Mouse (Mus musculus) cerebellum, adult 2 months (tissue): ENCODE data around the gene Rhbdf2.

Experiments used
- CTCF ChIP-seq: fragments of 200-500 bp; IDR thresholded peaks from 2 replicates; pipeline ENCODE4 v1.5.1; 2011; ENCODE audit warnings: low read depth, mild to moderate bottlenecking, control low read depth, low read length, moderate library complexity, borderline replicate concordance; ENCODE audit not compliant: insufficient read depth
- POLR2A ChIP-seq: fragments of 200-500 bp; IDR thresholded peaks from 2 replicates; pipeline ENCODE4 v1.6.1; 2011; ENCODE audit warnings: low read length, control low read depth, borderline replicate concordance; ENCODE audit not compliant: insufficient read depth

GRCm38 (mm10) chr11:116649711-116650337, 23.0 kb upstream of the Rhbdf2 start:
- TF ChIP-seq CTCF (no peak), POLR2A (no peak)
